Mouse (Mus musculus): Measurements from ENCODE around the gene Kcnj14. TPM values are rescaled to one million over a fixed set of nuclear protein-coding genes. Genes with fewer than 3 reads are reported as not detected.

Gene Kcnj14
- polyA plus RNA-seq, 1 experiment from 2014 or later, result 2.2 TPM

DNA sequence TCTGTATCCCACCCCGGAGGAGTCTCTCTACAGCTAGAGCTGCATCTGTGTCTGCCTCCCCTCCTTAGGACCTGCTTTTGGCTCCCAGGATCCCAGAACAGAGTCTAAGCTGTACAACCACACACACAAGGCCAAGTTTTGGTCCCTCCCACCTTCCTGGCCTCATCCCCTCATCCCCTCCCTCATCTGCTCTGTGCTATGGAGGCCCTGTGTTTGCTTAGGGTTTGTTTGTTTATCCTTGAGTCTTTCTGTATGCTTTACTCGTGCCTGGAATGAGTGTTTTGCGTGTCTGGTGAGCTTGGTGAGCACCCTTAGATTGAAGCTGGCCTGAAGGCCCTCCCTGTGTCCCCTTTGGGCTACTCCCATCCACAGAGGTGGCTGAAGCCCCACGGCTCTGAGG, 34.4 kb upstream of the Kcnj14 start:
- ATAC-seq (ENCODE audit: insufficient number of reproducible peaks, insufficient read depth, low FRiP score, low TSS enrichment, low read depth), result no peak
- Histone ChIP-seq H3K27me3 (peaks cover 59% of the 10 kb centered on the region), H3K36me3 (no peaks in the 10 kb centered on the region), H3K27ac (no peak overlapping the region), H3K9ac (no peak overlapping the region), H3K4me3 (no peak overlapping the region), H3K4me2 (no peak overlapping the region), H3K9me3 (no peaks in the 10 kb centered on the region), H3K4me1 (peaks cover 19% of the 10 kb centered on the region)
- 68% methylated on average over 4 of the region's 4 CpGs for WGBS

DNA sequence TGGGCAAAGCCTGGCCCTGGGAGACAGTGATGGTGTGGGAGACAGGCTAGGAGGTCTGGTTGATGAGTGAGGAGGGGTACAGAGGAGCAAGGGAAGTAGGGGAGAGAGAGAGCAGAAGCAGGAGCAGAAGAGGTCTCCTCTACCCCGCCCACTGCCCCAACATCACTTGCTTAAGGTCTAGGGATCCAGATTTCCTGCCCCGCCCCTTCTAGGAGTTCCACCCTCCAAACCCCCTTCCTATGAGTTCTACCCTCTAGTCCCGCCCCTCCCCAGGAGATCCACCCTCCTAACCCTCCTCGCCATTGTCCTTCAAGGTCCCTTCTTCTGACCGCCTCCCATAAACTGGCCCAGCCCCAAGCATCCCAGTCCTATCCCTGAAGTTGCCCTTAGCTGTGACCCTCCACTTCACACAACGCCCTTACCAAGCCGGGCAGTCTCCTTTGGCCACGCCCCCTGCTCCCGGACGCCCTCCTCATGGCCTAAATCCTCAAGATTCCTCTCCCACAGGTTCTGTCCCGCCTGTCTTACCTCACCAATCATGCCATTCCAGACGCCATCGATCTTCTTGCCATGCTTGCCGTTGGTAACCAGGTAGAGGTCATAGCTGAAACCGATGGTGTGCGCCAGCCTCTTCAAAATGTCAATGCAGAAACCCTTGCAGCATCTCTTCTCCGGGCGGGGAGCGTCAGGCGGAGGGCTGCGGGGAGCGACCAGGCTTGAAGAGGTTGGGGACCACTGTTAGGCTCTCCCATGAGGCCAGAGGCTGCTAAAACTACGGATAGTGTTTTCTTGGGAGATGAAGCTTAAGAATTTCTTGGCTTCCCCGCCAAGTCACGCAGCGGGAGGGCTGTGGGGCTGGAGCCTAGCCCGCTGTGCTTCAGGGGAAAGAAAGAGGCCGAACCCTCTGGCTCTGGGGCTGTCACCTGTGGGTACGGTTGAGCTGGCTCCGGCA, 32.6 kb upstream of the Kcnj14 start:
- Histone ChIP-seq H3K27ac (no peak overlapping the region), H3K4me3 (peak overlapping the region; percentile 44), H3K4me2 (peak overlapping the region; percentile 63), H3K9ac (peak overlapping the region; percentile 56), H3K27me3 (peaks cover 55% of the 10 kb centered on the region), H3K36me3 (no peaks in the 10 kb centered on the region), H3K4me1 (peaks cover 19% of the 10 kb centered on the region), H3K9me3 (no peaks in the 10 kb centered on the region)
- ATAC-seq (ENCODE audit: insufficient number of reproducible peaks, insufficient read depth, low FRiP score, low TSS enrichment, low read depth), result peak; percentile 34; the same call in 1 of the 2 replicates
- WGBS, result 2% methylated on average over 30 of the region's 30 CpGs

DNA sequence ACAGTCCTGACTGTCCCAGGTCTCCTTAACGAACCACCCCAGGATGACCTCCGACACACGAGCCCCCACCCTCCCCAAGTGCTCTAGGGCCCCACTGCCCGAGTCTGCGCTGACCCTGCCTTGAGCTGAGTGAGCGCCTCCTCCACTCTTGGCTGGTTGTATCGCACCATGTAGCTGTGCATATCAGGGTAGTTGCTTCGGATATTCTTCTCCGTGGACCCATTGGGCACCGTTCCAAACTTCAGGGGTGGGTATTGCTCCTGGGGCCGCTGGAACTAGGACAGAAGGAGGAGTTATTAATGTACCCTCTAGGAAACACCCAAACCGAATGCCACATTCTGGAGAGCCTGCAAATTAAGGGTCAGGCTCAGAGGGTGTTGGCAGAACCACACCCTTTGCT, 28.5 kb upstream of the Kcnj14 start:
- H3K27ac ChIP-seq, result no peak overlapping the region
- no peak for ATAC-seq (ENCODE audit: insufficient number of reproducible peaks, insufficient read depth, low FRiP score, low TSS enrichment, low read depth)
- 84% methylated on average over 12 of the region's 12 CpGs for WGBS

DNA sequence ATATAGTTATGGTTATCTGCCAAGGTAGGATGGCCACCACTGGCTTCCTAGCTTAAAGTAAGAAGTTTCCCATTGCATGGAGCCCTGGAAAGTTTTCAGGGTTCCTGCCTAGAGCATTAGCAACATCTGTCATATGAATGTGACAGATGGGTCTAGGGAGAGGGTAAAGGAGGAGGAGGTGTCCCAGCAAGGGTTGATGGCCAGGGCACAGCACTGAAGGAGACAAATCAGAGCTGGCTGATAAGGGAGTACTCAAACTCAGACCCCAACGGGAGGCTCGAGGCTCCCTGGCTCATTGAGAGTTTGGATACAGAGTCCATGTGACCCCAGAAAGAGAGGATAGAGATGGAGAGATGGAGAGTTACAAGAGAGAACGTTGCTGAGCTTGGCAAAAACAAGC, 26.1 kb upstream of the Kcnj14 start:
- Histone ChIP-seq H3K36me3 (no peaks in the 10 kb centered on the region), H3K9ac (no peak overlapping the region), H3K9me3 (0 out of 2 replicates have a peak, but pooled peaks cover 2% of the 10 kb centered on the region), H3K4me1 (peaks cover 6% of the 10 kb centered on the region; the same call in 1 of the 2 replicates), H3K4me3 (no peak overlapping the region), H3K27ac (no peak overlapping the region), H3K4me2 (no peak overlapping the region), H3K27me3 (peaks cover 10% of the 10 kb centered on the region; the same call in 1 of the 2 replicates)
- no peak for ATAC-seq (ENCODE audit: insufficient number of reproducible peaks, insufficient read depth, low FRiP score, low TSS enrichment, low read depth)
- WGBS, result 79% methylated on average over 3 of the region's 3 CpGs

More for the DNA sequence above, 28.5 kb upstream of the Kcnj14 start:
- no peak overlapping the region for H3K9ac ChIP-seq
- peaks cover 26% of the 10 kb centered on the region for H3K27me3 ChIP-seq
- no peak overlapping the region for H3K4me2 ChIP-seq
- no peaks in the 10 kb centered on the region for H3K36me3 ChIP-seq
- H3K4me3 ChIP-seq, result no peak overlapping the region
- peaks cover 23% of the 10 kb centered on the region for H3K4me1 ChIP-seq
- no peaks in the 10 kb centered on the region for H3K9me3 ChIP-seq

DNA sequence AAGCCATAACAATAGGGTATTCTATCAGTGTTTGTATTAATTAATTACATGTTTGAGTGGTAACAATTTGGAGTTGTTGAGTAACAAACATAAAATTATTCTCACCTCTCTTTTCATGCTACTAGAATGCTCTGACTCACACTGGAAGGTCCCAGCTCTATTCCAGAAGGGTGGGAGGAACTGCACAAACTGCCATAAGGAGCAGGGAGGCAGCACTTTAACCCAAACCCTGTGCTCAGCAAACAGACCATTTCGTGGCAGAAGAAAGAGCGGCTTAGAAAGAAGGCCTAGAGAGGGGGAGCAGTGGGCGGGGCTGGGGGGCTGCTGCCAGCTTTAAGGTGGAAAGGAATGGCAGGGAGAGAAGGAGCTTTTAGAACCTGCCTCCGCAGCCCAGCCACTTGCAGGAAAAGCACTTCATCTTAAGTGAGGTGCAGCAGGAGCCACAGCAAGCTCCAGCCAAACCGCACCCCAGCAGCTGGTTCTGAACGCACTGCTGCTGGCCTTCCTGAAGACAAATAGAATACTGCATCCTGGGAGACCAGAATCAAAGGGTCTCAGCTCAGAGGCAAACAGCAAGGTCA, 24.0 kb upstream of the Kcnj14 start:
- Histone ChIP-seq H3K4me1 (peaks cover 6% of the 10 kb centered on the region; the same call in 1 of the 2 replicates), H3K27me3 (peaks cover 19% of the 10 kb centered on the region), H3K27ac (no peak overlapping the region; the same call in 1 of the 2 replicates), H3K36me3 (no peaks in the 10 kb centered on the region), H3K4me3 (no peak overlapping the region), H3K4me2 (peak overlapping the region; percentile 5; the same call in 1 of the 2 replicates), H3K9ac (0 out of 2 replicates have a peak overlapping the region, but pooled peaks have one; percentile 32), H3K9me3 (0 out of 2 replicates have a peak, but pooled peaks cover 2% of the 10 kb centered on the region)
- 8% methylated on average over 6 of the region's 6 CpGs for WGBS
- ATAC-seq (ENCODE audit: insufficient number of reproducible peaks, insufficient read depth, low FRiP score, low TSS enrichment, low read depth), result no peak

DNA sequence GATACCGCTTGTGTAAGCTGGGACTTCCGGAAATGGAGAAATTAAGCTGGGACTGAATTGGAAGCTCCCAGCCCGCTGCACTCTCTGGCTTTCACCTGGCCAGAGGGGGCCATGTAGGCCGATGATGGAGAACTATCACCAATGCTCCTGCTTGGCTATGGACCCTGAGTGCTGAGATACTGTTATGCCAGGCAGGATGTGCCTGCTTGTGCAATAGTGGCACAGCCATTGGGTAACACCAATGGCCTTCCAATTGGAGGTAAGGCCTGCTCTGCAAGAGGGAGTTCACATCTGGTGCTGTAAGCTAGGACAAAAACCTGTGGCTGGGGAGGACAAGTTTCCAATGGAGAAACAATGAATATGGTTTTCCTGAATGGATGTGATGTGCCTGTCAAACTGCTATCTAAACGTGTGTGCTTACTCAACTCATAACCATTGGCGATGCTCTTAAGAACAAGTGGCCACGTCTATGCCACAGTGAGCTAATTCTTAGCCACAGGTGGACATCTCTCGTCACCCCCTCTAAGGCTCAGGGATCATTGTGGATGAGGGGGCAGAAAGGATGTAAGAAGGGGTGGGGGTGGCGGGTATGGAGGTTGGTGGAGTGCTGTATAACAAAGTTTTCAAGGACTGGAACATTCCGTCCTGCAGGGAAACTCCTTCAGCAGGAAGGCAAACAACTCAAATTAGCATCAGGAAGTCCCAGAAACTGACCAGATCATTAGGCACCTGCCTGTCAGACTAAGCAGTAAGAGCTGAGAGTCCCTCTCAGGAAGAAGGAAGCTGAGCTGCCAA, 18.6 kb upstream of the Kcnj14 start:
- Histone ChIP-seq H3K27me3 (peaks cover 43% of the 10 kb centered on the region), H3K4me1 (no peaks in the 10 kb centered on the region), H3K27ac (no peak overlapping the region), H3K4me2 (no peak overlapping the region), H3K9me3 (0 out of 2 replicates have a peak, but pooled peaks cover 2% of the 10 kb centered on the region), H3K36me3 (no peaks in the 10 kb centered on the region), H3K9ac (no peak overlapping the region), H3K4me3 (no peak overlapping the region)
- WGBS, result 84% methylated on average over 10 of the region's 10 CpGs
- ATAC-seq (ENCODE audit: insufficient number of reproducible peaks, insufficient read depth, low FRiP score, low TSS enrichment, low read depth), result no peak

DNA sequence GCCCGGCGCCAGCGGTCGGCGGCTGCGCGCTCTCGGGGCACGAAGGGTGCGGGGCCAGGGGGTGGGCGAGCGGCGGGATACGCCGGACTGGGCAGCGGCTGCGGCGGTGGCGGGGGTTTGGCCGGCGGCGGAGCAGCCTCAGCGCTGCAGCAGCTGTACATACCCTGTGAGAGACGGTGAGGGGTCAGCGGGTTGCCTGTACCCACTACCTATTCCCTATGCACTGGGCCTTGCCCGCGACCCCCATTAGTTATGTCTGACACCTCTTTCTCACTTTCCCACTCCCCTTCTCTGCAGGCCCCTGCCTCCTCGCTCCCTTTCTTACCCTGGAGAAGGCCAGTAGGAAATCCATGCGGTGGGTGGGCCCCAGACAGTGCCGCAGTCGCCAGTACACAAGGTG, 9.3 kb upstream of the Kcnj14 start:
- H3K36me3 ChIP-seq, result peaks cover 4% of the 10 kb centered on the region
- 3% methylated on average over 27 of the region's 31 CpGs for WGBS
- H3K4me1 ChIP-seq, result peaks cover 26% of the 10 kb centered on the region
- peak overlapping the region; percentile 46 for H3K4me3 ChIP-seq
- H3K4me2 ChIP-seq, result peak overlapping the region; percentile 61
- H3K27me3 ChIP-seq, result peaks cover 72% of the 10 kb centered on the region
- no peak for ATAC-seq (ENCODE audit: insufficient number of reproducible peaks, insufficient read depth, low FRiP score, low TSS enrichment, low read depth)
- H3K27ac ChIP-seq, result no peak overlapping the region
- no peaks in the 10 kb centered on the region for H3K9me3 ChIP-seq
- peak overlapping the region; percentile 67 for H3K9ac ChIP-seq

DNA sequence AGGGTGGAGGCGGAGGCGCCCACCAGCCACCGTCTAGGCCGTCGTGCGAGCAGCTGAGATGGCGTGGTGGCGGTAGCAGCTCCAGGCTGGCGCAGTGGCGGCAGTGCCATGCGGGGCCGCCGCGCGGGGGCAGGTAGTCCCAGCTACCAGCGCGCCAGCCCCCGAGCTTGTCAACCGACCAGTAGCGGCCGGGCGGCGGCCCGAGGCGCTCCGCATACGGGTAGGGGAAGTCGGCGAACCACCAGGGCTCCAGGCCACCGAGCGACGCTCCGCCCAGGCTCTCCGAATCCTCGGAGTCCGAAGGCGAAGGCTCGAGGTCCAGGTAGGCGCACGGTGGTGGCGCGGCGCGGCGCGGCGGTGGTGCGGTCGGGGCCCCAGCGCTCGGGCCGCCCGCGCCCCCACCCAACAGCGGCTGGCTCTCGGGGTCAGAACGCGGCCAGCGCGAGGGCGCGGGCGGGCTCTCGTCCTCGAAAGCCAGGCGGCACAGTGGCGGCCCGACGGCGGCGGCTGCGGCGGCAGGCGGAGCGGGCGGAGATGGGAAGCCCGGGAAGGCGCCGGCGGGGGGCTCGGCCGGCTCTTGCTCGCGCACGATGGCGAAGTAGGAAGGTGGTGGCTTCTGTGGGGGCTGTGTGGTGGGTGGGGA, 8.7 kb upstream of the Kcnj14 start:
- Histone ChIP-seq H3K27ac (no peak overlapping the region), H3K9ac (peak overlapping the region; percentile 67), H3K4me1 (peaks cover 26% of the 10 kb centered on the region), H3K9me3 (no peaks in the 10 kb centered on the region), H3K36me3 (peaks cover 11% of the 10 kb centered on the region), H3K27me3 (peaks cover 69% of the 10 kb centered on the region), H3K4me3 (peak overlapping the region; percentile 46), H3K4me2 (peak overlapping the region; percentile 61)
- under 1% methylated on average over 67 of the region's 86 CpGs for WGBS
- no peak for ATAC-seq (ENCODE audit: insufficient number of reproducible peaks, insufficient read depth, low FRiP score, low TSS enrichment, low read depth)

DNA sequence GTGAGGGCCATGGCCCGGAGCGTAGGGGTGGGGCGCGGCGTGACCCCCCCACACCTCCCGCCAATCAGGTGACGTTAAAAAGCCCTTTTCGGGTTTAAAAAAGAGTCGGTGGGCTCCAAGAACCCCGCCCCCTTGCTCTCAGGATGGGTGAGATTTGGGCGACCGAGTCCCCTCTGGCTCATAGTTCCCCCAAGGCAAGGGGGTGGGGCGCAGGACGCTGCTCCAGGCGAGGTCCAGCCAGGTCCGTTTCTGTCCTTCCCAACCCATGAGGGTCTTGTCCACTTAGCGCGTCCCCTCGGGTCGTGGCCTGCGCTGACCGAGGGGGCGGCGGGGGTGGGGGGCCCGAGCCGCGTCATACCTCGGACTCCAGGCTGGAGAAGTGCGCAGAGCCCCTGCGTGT, 7.8 kb upstream of the Kcnj14 start:
- Histone ChIP-seq H3K4me3 (peak overlapping the region; percentile 46), H3K27ac (no peak overlapping the region), H3K36me3 (peaks cover 19% of the 10 kb centered on the region), H3K9ac (peak overlapping the region; percentile 67), H3K4me2 (peak overlapping the region; percentile 61), H3K4me1 (peaks cover 26% of the 10 kb centered on the region), H3K27me3 (peaks cover 63% of the 10 kb centered on the region), H3K9me3 (no peaks in the 10 kb centered on the region)
- WGBS, result 9% methylated on average over 30 of the region's 30 CpGs
- ATAC-seq (ENCODE audit: insufficient number of reproducible peaks, insufficient read depth, low FRiP score, low TSS enrichment, low read depth), result no peak

DNA sequence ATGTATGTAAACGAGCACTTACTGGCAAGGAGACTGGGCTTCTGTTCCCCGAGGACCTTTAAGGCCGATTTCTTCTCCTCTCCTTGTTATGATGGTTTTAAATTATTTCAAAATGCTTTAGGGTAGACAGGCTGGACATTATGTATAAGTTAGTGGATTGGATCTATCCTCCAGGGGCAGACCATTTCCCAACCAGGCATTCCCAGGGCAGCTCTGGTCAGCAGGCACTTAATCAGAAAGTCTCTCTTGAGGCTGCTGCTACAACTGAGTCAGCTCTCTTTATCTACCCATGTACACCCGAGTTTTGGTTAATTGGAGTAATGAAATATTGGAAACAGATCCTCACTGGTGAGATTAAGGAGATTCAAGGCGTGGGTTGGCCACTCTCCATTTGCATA, 6.5 kb upstream of the Kcnj14 start:
- 20% methylated on average over 5 of the region's 5 CpGs for WGBS
- Histone ChIP-seq H3K9ac (peak overlapping the region; percentile 77; the same call in 1 of the 2 replicates), H3K27ac (no peak overlapping the region), H3K4me1 (peaks cover 26% of the 10 kb centered on the region), H3K4me3 (peak overlapping the region; percentile 90), H3K9me3 (no peaks in the 10 kb centered on the region), H3K36me3 (peaks cover 32% of the 10 kb centered on the region), H3K27me3 (peaks cover 51% of the 10 kb centered on the region), H3K4me2 (peak overlapping the region; percentile 93)
- ATAC-seq (ENCODE audit: insufficient number of reproducible peaks, insufficient read depth, low FRiP score, low TSS enrichment, low read depth), result no peak

Data from embryonic facial prominence, embryonic 13.5 days (tissue).